Mouse (Mus musculus): ENCODE measurements around the gene Vmn1r143.
"Not testable (repeated sequence)": the region's sequence is repeated elsewhere in the genome, so short reads cannot be mapped to it uniquely, and the experiment has no call there.

DNA sequence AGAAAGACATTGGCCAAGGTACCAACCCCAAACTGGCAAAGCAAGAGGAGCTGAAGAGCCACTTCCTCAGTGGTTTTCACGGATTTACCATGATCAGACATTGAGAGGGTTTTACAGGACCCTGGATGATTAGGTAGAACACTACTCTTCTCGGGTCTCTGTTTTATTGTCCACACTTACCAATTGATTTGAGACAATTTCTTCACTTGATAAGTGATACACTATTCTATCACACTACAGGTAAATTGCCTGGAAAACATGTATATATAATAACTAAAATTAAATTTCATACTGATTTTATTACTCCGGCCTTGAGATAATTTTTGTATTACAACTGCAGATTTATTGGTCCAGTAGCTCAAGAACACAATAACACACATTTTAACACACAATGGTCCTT lies 25.2 kb upstream of the Vmn1r143 start, which contains the start of gene Vmn1r142:
- not testable (repeated sequence) for TF ChIP-seq POLR2A (IDR thresholded peaks at IDR 0.05; ENCODE audit: low read depth, low read length); CTCF (IDR thresholded peaks at IDR 0.05; ENCODE audit: borderline replicate concordance, insufficient read depth, low read length)

All from embryonic fibroblast, embryonic 13.5 days (primary cell).